Mouse (Mus musculus): ENCODE results near the gene Ensa.

DNA sequence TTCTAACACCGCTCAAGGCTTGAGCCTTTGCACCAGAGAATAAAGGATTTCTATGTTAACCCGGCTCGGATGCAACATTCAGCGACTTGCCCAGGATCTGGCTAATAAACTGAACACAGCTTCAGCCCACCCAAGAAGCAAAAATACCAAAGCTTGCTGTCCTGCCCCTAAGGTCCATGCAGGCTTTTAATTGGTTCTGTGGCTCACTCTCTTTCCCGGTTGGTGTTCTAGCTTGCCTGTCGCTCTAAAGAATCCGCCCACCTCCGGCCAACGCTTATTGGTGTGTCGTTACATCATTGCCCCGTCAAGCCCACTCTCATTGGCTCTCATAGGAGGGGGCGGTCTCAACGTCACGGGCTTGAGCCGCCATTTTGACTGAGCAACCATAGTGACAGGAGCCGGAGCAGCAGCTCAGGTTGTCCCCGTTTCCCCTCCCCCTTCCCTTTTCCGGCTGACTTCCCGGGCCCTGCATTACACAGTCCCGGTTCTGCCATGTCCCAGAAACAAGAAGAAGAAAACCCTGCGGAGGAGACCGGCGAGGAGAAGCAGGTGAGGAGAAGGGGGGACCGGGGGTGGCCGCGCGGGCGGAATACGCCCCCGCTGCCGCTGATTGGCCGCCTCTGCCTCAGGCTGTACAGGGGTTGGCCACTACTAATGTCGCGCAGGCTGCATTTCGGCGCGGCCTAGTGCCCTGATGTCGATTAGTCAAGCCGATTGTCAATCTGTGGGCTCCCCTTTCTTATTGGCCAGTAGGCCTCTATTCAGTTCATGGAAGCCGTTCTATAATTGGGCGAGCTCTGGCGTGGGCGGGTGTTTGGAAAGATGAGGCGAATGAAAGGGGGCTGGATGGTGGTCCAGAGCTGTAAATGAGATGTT, at the start of gene Ensa:
- no peak for TF ChIP-seq CTCF (IDR thresholded peaks at IDR 0.05; ENCODE audit: low read depth, low read length)
- TF ChIP-seq GATA2 (IDR thresholded peaks at IDR 0.05; ENCODE audit: borderline replicate concordance, low read depth, low read length): no peak
- TF ChIP-seq TAL1 (conservative IDR thresholded peaks at IDR 0.05; ENCODE audit: low read depth, low read length): no peak
- no peak for TF ChIP-seq GATA1 (IDR thresholded peaks at IDR 0.05; ENCODE audit: borderline replicate concordance, low read length)
- no peak for TF ChIP-seq POLR2AphosphoS5 (IDR thresholded peaks at IDR 0.05; ENCODE audit: insufficient replicate concordance, low read depth, low read length)
